Mouse (Mus musculus) thymus, adult 2 months (tissue): ENCODE data around the gene Mapk11. TPM values are rescaled to one million over a fixed set of nuclear protein-coding genes. Genes with fewer than 3 reads are reported as not detected.

Experiments
- DNase-seq: peaks from one replicate; pipeline ENCODE4 v3.0.0; 2021
- H3K27ac ChIP-seq: fragments of 200-500 bp; 2 replicates; pipeline ENCODE4 v1.5.1; 2012; ENCODE audit warnings: low read length, control low read depth; ENCODE audit not compliant: control insufficient read depth, insufficient read depth
- H3K27me3 ChIP-seq: fragments of 200-500 bp; 2 replicates; pipeline ENCODE4 v1.6.1; 2012; ENCODE audit warnings: mild to moderate bottlenecking, low read length, moderate library complexity, mixed read lengths; ENCODE audit not compliant: control insufficient read depth, insufficient read depth
- H3K36me3 ChIP-seq: fragments of 200-500 bp; 2 replicates; pipeline ENCODE4 v1.6.1; 2012; ENCODE audit warnings: mild to moderate bottlenecking, low read length, moderate library complexity; ENCODE audit not compliant: control insufficient read depth, insufficient read depth
- H3K4me1 ChIP-seq: fragments of 200-500 bp; replicated peaks from 2 replicates; pipeline ENCODE4 v1.6.1; 2012; ENCODE audit warnings: low read length; ENCODE audit not compliant: control insufficient read depth, insufficient read depth
- H3K4me3 ChIP-seq: fragments of 200-500 bp; 2 replicates; pipeline ENCODE4 v1.5.1; 2012; ENCODE audit warnings: mild to moderate bottlenecking, low read length, control low read depth, moderate library complexity; ENCODE audit not compliant: control insufficient read depth, insufficient read depth
- CTCF ChIP-seq: fragments of 200-500 bp; IDR thresholded peaks from 2 replicates; pipeline ENCODE4 v1.5.1; 2012; ENCODE audit warnings: mild to moderate bottlenecking, control low read depth, low read length, moderate library complexity, borderline replicate concordance; ENCODE audit not compliant: control insufficient read depth, poor library complexity, insufficient read depth; ENCODE audit errors: extremely low read depth
- POLR2A ChIP-seq: fragments of 200-500 bp; IDR thresholded peaks from 2 replicates; pipeline ENCODE4 v1.6.1; 2012; ENCODE audit warnings: mild to moderate bottlenecking, low read length, control low read depth, moderate library complexity; ENCODE audit not compliant: control insufficient read depth, poor library complexity, insufficient read depth; ENCODE audit errors: extremely low read depth
- WGBS: fragments of 180-500 bp; shearing (Covaris S2); methylation state at CpG from one replicate; pipeline ENCODE4 v1.1.7; 2018; 5-methylcytosine and 5-hydroxymethylcytosine counted together
- polyA plus RNA-seq: library from polyadenylated mRNA; depleted of rRNA; stranded (reverse); fragments of >200 nt; gene quantifications from 2 replicates; pipeline ENCODE4 v1.2.3, GENCODE M21; 2012

Mapk11 gene
- polyA plus RNA-seq, 1 experiment = 28.6 TPM

DNA sequence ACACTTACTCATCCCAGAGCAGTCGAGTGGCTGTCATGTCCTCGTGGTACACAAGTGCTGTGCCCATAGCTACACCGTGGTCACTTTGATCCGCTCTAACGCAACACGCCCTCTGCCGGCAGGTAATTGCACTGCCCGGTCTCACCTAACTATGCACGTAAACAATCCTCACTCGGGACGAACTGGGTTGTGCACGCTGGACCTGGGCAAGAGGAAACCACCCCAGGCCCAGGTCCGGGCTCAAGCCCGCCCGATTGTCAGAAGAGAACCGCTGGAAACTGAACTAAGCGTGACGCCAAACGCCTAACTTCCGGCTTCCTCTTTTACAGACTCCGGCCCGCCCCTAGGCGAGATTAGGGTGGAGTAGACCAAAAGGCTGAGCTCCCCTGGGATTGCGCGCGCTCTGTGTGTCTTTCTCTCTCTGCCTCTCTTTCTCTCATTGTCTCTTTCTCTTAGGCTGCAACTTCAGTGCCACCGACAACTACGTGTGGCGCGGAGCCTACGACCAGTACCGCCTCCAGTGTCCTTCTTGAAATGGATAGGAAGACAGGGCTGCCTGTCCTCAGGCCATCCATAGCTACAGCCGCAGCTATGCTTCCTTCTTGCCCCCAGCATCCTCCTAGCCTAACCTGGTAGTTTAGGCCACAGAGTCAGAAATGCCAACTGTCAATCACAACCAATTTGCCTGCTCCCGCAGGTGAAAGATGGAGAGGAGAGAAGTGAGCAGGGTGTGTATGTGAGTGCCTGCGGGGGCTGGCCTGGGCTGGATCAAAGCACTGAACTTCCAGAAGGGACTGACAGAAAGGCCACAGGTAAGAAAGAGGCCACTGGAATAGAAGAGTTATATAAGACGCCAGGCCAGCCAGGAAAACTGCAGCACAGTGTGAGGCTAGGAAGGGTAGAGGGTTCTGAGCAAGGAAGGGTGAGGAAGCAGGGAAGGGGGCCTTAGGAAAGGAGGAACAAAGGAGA is 20.8 kb downstream of the Mapk11 start, which contains the start of gene Hdac10:
TSS of gene Hdac10 (minus strand) at position 319 of the 969 bp plus-strand sequence.
- peak within 1 kb of the TSS; percentile 54 for H3K27ac ChIP-seq
- peak within 1 kb of the TSS; percentile 96 for H3K4me3 ChIP-seq
- no peaks in the 10 kb centered on the region for H3K36me3 ChIP-seq
- TF ChIP-seq POLR2A (0 out of 2 replicates have a peak, but pooled peaks have one; percentile 64), CTCF (peak; percentile 100)
- peak; percentile 78 for DNase-seq
- WGBS = 5% methylated on average over 36 of the region's 36 CpGs
- H3K27me3 ChIP-seq = no peaks in the 10 kb centered on the region
- H3K4me1 ChIP-seq = peaks cover 31% of the 10 kb centered on the region

DNA sequence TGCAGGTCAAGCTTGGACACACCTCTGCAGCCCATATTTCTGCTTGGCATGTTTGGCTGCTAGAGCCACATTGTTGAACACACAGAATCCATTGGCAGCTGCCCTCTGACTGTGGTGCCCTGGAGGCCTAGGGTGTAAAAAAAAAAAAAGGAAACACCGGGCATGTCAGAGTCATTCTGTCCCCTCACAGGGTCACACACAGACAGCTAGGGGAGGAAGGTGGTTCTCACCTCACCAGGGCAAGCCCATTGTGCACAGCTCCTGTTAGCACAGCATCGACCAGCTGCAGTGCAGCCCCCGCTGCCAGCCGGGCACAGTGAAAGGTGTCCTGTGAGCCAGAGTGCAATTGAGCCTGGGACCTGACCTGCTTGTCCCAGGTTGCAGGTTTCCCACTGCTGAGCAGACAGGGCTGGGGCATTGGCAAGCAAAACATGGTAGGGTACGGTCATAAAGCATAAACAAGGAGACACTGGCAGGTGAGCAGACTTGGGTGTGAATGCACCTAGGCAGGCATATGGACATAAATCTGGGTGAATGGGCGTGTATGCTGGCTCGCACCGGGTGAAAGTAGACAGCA is 22.0 kb downstream of the Mapk11 start:
- Histone ChIP-seq H3K27me3 (no peaks in the 10 kb centered on the region), H3K27ac (no peak overlapping the region), H3K4me1 (peaks cover 39% of the 10 kb centered on the region), H3K4me3 (no peak overlapping the region), H3K36me3 (no peaks in the 10 kb centered on the region)
- DNase-seq = no peak
- WGBS = 81% methylated on average over 8 of the region's 8 CpGs
- TF ChIP-seq CTCF (no peak), POLR2A (no peak)

DNA sequence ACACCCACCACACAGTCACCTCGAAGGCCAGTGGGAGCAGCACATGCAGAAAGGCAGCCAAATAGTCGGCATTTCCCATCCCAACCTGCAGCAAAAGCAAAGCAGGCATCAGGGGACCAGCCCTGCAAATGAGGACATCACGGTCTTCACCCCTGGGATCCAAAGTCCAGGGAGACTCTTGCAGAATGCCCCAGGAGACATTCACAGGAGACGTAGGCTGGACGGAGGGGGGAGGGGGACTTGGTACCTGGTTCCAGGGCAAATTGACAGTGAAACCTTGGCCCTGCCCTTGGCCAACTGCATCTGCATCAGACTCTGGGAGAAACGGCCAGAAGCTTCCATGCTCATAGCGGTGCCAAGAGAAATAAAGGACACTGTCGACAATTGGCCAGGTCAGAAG is 22.8 kb downstream of the Mapk11 start:
- H3K4me3 ChIP-seq = no peak overlapping the region
- DNase-seq = no peak
- no peaks in the 10 kb centered on the region for H3K27me3 ChIP-seq
- 97% methylated on average over 8 of the region's 8 CpGs for WGBS
- TF ChIP-seq POLR2A = no peak
- H3K4me1 ChIP-seq = peaks cover 45% of the 10 kb centered on the region
- no peaks in the 10 kb centered on the region for H3K36me3 ChIP-seq
- H3K27ac ChIP-seq = no peak overlapping the region

DNA sequence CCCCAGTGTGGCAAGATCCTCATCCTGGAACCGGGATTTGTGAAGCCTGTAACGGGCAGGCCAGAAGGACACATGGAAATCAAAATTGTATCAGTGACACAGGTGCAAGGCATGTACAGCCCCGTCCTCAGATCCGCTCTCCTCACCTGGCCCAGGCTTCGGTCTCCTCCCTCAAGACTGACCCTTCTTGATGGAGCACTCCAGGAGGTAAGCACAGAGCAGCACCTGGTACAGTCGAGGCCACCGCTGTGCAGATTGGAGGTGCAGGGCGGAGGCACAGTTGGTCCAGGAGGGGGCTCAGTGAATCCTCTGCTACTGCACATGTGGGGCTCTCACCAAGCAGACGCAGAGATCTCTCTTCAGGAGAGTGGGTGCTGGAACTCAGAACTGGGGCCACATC is 24.1 kb downstream of the Mapk11 start:
- H3K27me3 ChIP-seq = no peaks in the 10 kb centered on the region
- 98% methylated on average over 9 of the region's 9 CpGs for WGBS
- TF ChIP-seq POLR2A (no peak), CTCF (no peak)
- H3K4me1 ChIP-seq = peaks cover 37% of the 10 kb centered on the region
- H3K36me3 ChIP-seq = no peaks in the 10 kb centered on the region
- no peak overlapping the region for H3K4me3 ChIP-seq
- no peak for DNase-seq
- no peak overlapping the region for H3K27ac ChIP-seq

DNA sequence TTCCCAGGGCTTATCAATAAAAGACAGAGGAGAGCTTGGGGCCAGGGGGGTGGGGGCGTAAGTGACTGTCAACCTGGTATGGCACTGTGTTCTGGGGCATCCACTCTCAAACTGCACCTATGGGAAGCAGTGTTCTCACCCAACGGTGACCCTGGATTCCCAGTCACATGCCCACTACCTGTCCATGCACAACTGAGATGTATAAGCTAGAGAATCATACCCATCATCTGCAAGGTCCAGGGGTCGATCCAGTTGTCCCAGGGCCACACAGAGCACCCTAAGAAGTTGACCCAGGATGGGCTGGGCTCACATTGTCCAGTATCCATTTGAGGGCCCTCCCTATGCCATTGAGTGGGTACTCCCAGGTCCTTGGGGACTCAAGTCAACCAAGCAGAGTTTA is 25.1 kb downstream of the Mapk11 start:
- Histone ChIP-seq H3K27me3 (no peaks in the 10 kb centered on the region), H3K4me3 (no peak overlapping the region), H3K27ac (no peak overlapping the region), H3K4me1 (peaks cover 35% of the 10 kb centered on the region), H3K36me3 (no peaks in the 10 kb centered on the region)
- WGBS = 100% methylated on average over 3 of the region's 3 CpGs
- no peak for DNase-seq
- no peak for TF ChIP-seq POLR2A
- no peak for TF ChIP-seq CTCF

DNA sequence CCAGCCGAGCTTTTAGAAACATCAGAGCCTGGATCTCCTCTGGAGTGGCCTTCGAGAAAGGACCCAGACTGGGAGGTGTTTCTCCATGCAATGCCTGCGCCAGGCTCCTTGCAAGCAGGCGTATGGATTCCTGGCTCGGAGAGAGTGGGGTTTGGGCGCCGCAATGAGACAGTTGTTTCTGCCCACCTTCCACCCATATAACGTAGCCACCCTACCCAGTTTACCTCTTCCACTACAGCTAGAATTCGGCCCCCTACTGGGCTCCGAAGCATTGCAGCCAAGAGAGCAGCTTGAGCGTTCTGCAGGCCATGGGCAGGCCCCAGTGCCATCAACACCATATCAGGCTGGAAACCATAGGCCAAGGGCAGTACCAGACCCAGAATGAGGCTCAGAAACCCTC is 25.8 kb downstream of the Mapk11 start:
- H3K4me3 ChIP-seq = peak overlapping the region; percentile 76; the same call in 1 of the 2 replicates
- H3K36me3 ChIP-seq = no peaks in the 10 kb centered on the region
- TF ChIP-seq CTCF = no peak
- no peak for TF ChIP-seq POLR2A
- no peaks in the 10 kb centered on the region for H3K27me3 ChIP-seq
- H3K27ac ChIP-seq = no peak overlapping the region
- WGBS = 82% methylated on average over 11 of the region's 11 CpGs
- DNase-seq = peak; percentile 30
- H3K4me1 ChIP-seq = peaks cover 30% of the 10 kb centered on the region
